Mouse (Mus musculus) activated CD4-positive, CD25-positive, alpha-beta regulatory T cell, adult 4 months (primary cell): Measurements from ENCODE around the gene Rnf168. TPM values are rescaled to one million over a fixed set of nuclear protein-coding genes. Genes with fewer than 3 reads are reported as not detected.

Experiments used
- ATAC-seq: one replicate; pipeline ENCODE4 v1.8.0; 2017
- polyA plus RNA-seq, 2 experiments: library from polyadenylated mRNA; unstranded; fragments of 100-300 nt; shearing (Covaris generic); gene quantifications; one replicate each; pipeline ENCODE4 v1.2.1; 2017

The Rnf168 gene
- polyA plus RNA-seq, 2 experiments from 2014 or later = 10.1 to 12.7 TPM

DNA sequence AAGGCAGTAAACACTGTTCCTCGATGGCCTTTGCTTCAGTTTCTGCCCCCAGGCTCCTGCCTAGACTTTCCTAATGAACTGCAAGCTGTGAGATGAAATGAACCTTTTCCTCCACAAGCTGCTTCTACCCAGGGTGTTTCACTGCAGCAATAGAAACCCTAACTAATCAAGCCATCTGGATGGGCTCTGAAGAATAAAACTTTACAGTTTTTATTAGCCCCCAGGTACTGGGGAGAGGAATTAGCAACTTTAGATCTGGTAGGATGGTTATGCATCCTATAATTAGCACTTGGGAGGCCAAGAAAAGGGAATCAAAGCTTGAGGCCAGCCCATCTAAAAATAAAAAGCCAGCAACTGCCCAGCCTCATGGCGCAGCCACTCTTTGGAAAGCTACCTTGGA is 39.3 kb downstream of the Rnf168 start:
- no peak for ATAC-seq

DNA sequence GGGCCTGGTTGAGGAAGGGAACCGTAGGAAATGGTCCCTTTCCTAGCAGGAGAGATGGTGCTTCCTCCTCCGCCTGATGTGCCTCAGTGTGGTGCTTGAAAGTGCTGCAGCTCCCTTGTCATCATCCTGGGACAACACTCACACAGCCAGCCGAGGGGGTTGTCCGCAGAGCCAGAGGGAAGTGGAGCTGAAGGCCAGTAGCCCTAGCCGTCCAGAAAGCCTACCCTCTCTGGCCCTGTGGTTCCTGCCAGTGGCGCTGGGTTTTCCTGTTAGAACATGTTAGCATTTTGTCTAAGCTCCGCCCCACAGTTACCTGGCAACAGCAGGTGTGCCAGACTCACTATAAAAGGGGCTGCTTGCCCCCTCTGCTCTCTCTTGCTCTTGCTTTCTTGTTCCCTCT is 46.7 kb downstream of the Rnf168 start:
- ATAC-seq = no peak

DNA sequence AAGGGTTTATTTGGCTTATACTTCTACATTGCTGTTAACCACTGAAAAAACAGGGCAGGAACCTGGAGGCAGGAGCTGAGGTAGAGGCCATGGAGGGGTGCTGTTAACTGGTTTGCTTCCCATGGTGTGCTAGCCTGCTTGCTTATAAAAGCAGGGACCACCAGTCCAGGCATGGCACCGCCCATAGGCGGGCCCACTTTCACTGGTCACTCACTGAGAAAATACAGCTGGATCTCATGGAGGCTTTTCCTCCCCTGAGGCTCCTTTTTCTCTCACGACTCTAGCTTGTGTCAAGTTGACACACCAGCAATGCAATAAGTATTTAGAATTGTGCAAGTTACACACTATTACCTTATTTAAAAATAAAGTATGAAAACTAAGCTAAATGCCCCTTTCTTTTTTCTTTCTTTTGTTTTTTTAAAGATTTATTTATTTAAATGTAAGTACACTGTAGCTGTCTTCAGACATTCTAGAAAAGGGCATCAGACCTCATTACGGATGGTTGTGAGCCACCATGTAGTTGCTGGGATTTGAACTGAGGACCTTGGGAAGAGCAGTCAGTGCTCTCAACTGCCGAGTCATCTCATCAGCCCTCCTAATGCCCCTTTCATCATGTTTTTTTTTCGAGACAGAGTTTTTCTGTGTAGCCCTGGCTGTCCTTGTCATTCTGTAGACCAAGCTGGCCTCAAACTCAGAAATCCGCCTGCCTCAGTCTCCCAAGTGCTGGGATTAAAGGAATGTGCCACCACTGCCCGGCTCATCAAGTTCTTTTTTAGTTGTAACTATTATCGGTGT is 53.8 kb downstream of the Rnf168 start:
- no peak for ATAC-seq

DNA sequence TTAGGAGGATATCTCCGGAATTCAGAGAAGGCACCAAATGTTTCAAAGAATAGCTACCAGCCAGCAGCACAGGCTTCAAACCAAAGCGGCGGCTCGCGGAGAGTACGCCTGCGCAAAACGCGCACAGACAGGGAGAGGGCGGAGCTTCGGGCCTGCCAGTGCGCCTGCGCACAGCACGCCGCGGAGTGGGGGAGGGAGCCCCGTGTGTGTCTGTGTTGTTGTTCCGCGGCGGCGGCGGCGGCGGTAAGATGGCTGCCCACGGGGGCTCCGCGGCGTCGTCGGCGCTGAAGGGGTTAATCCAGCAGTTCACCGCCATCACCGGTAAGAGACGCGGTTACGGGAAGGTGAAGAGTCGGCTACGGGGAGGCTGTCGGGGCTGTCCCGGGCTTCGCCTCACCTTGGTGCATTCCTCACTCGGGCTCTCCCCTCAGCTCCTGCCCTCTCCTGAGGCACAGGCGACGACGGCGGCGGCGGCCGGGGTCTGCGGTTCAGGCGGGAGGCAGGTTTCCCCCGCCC is 54.8 kb downstream of the Rnf168 start, which contains the start of gene Ubxn7:
Gene Ubxn7 (plus strand): TSS at position 218 of the 516 bp plus-strand sequence.
- ATAC-seq = peak; percentile 83

DNA sequence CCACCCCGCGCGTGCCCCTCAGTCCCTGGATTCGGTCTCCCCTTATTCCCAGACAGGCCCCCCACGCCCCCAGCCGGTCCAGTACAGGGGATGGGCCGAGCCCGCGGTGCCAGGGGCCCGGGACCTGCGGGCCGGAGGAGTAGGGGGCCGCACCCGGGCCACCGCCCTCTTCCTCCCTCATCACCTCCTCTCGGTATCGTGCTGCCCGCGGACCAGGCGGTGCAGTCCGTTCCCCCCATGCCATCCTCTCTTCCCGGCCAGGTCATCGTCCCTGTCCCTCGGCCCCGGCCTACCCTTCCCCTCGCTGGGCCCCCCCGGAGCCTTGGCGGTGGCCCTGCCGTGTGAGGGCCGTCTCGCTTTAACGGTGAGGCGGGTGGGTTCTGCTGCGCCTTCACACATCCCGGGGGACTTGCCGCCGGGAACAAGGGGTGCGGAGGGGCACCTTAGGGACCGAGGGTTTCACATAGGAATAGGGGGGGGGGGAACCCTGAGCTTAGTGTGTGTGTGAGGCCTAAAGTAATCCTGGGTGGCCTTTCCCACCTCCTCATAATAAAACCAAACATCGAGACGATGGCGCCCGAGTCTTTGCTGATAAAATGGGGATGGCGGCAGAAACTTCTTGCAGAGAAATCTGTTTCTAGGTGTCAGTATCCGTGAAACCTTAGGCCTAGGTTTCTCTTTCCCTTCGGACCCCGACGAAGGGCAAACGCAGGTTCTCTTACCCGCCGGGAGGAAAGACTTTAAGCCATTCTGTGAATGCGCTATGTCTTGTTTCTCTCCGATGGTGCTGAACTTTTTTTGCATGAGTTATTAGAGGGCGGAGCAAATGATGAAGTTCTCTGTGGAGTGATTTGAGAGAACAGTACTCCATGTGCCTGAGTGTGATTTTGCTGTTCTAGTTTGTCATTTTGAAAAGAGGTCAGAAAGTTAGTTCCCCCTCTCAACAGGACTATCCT is 55.6 kb downstream of the Rnf168 start:
- ATAC-seq = peak; percentile 41

DNA sequence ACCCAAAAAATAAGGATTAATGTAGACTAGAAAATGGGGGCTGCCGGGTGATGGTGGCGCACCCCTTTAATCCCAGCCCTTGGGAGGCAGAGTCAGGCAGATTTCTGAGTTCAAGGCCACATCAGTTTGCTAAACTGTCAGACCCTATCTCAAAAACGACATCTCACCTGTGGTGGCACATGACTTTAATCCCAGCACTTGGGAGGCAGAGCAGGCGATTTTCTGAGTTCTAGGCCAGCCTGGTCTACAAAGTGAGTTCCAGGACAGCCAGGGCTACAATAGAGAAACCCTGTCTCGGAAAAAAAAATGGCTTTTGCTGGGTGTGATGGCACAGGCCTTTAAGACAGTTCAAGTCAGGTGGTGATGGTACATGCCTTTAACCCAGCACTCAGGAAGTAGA is 57.9 kb downstream of the Rnf168 start:
- no peak for ATAC-seq

DNA sequence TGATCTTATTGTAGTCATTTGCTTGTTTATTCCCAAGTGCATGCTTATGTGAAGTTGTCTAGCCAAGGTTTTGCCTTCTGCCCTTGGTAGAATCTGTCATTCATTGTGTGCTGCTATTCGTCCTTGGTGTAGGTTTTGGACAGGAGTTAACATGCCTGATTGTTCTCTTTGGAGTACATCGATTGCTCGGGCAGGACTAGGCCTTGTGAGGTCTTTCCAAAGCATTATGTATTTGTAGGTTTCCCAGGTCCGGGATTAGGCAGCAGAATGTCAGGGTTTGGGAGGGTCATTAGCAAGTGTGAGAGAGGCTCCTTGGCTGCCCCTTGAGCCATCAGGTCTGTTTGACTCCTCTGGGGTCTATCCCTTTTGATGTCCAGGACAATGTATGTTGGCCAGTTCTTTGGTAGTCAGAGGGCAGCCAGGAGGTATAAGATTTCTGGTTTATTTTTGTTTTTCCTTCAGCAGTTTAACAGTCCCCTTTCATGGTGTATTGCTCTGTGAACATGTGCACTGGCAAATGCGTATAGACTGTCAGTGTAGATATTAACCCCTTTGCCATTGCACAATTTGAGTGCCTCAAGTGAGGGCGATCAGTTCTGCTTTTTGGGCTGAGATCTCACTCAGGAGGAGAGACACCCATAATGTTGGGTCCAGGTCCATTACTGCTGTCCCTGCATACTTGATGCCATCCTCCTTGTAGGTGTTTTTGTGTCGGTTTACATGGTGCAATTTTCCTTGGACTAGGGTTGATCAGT is 58.9 kb downstream of the Rnf168 start:
- no peak for ATAC-seq

DNA sequence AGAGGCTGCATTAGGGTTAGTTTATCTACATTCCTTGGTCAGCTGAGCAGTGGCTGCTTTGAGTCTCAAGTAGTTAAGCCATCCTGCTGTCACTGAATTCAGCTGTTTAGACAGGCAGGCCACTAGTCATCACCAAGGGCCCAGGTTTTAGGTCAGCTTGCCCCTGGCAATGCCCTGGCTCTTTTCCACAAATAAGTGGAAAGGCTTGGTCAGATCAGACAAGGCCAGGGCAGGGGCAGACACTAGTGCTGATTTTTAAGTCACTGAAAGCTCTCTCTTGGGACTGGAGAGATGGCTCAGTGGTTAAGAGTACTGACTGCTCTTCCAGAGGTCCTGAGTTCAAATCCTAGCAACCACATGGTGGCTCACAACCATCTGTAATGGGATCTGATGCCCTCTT is 59.7 kb downstream of the Rnf168 start:
- ATAC-seq = no peak

DNA sequence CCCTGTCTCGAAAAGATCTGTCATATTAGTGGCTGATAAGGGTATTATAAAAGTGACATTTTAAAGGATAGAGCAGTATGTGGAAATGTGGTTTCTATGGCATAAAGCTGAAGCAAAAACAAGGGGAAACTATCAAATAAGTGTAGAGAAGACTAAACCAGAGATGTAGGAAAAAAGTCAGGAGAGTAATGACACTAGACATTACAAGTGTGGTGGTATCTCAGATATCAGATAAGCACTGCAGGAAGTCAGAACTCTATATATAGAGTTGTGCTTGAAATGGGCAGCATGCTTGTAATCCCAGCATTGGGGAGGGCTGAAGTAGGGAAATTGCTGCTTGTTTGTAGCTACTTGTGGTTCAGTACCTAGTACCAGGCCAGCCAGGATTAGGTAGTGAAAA is 63.2 kb downstream of the Rnf168 start:
- no peak for ATAC-seq

DNA sequence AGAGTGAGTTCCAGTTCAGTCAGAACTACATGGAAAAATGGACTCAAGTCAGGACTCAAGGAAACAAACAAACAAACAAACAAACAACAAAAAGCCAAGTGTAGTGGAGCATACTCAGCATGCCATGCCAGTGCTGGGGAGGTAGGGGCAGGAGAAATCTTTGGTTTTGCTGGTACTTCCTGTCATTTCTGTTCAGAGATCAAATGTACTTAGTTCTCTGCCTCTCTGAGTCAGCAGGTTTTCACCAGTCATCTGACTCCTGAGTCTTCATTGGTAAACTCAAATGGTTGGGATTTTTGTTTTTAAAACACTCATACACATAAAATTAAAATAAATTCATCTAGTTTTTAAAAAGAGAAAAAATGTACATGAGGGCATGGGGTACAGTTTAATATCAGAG is 68.3 kb downstream of the Rnf168 start:
- peak; percentile 52 for ATAC-seq

DNA sequence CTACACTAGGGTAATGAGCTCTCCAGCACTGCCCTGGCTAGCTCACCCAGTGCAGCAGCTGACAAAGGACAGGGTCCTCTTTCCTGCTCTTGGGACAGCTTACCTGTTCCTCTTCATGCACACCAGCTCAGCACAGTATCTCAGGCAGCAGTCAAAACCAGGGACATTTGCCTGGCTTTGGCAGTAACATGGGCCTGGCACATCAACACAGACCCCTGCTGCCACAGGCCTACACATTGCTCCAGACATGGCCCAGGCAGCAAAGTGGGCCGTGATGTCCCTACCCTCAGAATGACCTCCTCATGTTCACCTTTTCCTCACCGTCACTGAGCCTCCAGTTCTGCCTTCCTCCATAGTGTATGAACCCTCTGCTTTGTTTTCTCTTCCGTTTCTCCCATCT is 73.5 kb downstream of the Rnf168 start:
- ATAC-seq = no peak

Other genes starting within 250 kb of the Rnf168 start
- 10 to 100 TPM; 67.6 to 72.8 TPM for gene Pak2, start 198.1 kb upstream of the Rnf168 start, polyA plus RNA-seq
- gene Pigx, start 177.7 kb upstream of the Rnf168 start, polyA plus RNA-seq = 100 to 1,000 TPM; 138 to 151 TPM
- 10 to 100 TPM; 35.3 to 39.2 TPM for gene Cep19, start 177.7 kb upstream of the Rnf168 start, polyA plus RNA-seq
- 10 to 100 TPM; 65.3 to 71.7 TPM for gene Nrros, start 111.9 kb upstream of the Rnf168 start, polyA plus RNA-seq
- not detected for gene Bex6, start 97.6 kb upstream of the Rnf168 start, polyA plus RNA-seq
- 1 to 10 TPM; 3.5 to 4.2 TPM for gene Fbxo45, start 30.3 kb upstream of the Rnf168 start, polyA plus RNA-seq
- gene Wdr53, start 30.2 kb upstream of the Rnf168 start, polyA plus RNA-seq = 10 to 100 TPM; 12.5 to 16.2 TPM
- not detected for gene Smco1, start 6.0 kb upstream of the Rnf168 start, polyA plus RNA-seq
- 10 to 100 TPM; 14.2 to 16.1 TPM for gene Ubxn7, start 54.8 kb downstream of the Rnf168 start, polyA plus RNA-seq
- gene Tm4sf19, start 123.0 kb downstream of the Rnf168 start, polyA plus RNA-seq = not detected
- gene Tctex1d2, start 142.2 kb downstream of the Rnf168 start, polyA plus RNA-seq = 1 to 10 TPM; 2.5 to 4.4 TPM
- gene Pcyt1a, start 153.5 kb downstream of the Rnf168 start, polyA plus RNA-seq = 1 to 10 TPM; 6.0 to 6.9 TPM
- gene Slc51a, start 210.4 kb downstream of the Rnf168 start, polyA plus RNA-seq = not detected
- gene Zdhhc19, start 218.8 kb downstream of the Rnf168 start, polyA plus RNA-seq = not detected